Mouse (Mus musculus): Measurements from ENCODE around the gene Traf6. TPM values are rescaled to one million over a fixed set of nuclear protein-coding genes. Genes with fewer than 3 reads are reported as not detected.

The Traf6 gene
- polyA plus RNA-seq, 1 experiment from 2014 or later: 7.1 TPM

- Histone ChIP-seq H3K27me3 (replicated peaks; ENCODE audit: control insufficient read depth, insufficient read depth, low read length) (no peaks in the 10 kb centered on the region), H3K36me3 (ENCODE audit: control insufficient read depth, insufficient read depth, low read length) (0 out of 2 replicates have a peak, but pooled peaks cover 3% of the 10 kb centered on the region), H3K9me3 (ENCODE audit: control insufficient read depth, low read length) (no peaks in the 10 kb centered on the region), H3K4me3 (ENCODE audit: low read length) (no peak overlapping the region), H3K9ac (ENCODE audit: low read depth, low read length) (no peak overlapping the region), H3K27ac (ENCODE audit: low read length) (no peak overlapping the region), H3K4me1 (ENCODE audit: control insufficient read depth, insufficient read depth, low read length) (no peaks in the 10 kb centered on the region), H3K4me2 (ENCODE audit: low read depth, low read length) (no peak overlapping the region)
- WGBS: 87% methylated on average over 4 of the region's 4 CpGs
- no peak for ATAC-seq
These were observed 43.6 kb downstream of the Traf6 start for GRCm38 (mm10) chr2:101721835-101722234.

- Histone ChIP-seq H3K36me3 (ENCODE audit: control insufficient read depth, insufficient read depth, low read length) (0 out of 2 replicates have a peak, but pooled peaks cover 3% of the 10 kb centered on the region), H3K27ac (ENCODE audit: low read length) (no peak overlapping the region), H3K9ac (ENCODE audit: low read depth, low read length) (peak overlapping the region; percentile 11; the same call in 1 of the 2 replicates), H3K9me3 (ENCODE audit: control insufficient read depth, low read length) (no peaks in the 10 kb centered on the region), H3K27me3 (replicated peaks; ENCODE audit: control insufficient read depth, insufficient read depth, low read length) (no peaks in the 10 kb centered on the region), H3K4me1 (ENCODE audit: control insufficient read depth, insufficient read depth, low read length) (no peaks in the 10 kb centered on the region), H3K4me3 (ENCODE audit: low read length) (no peak overlapping the region), H3K4me2 (ENCODE audit: low read depth, low read length) (no peak overlapping the region)
- WGBS: 61% methylated on average over 8 of the region's 8 CpGs
- ATAC-seq: no peak
These were observed 44.4 kb downstream of the Traf6 start for GRCm38 (mm10) chr2:101722370-101723332.

DNA sequence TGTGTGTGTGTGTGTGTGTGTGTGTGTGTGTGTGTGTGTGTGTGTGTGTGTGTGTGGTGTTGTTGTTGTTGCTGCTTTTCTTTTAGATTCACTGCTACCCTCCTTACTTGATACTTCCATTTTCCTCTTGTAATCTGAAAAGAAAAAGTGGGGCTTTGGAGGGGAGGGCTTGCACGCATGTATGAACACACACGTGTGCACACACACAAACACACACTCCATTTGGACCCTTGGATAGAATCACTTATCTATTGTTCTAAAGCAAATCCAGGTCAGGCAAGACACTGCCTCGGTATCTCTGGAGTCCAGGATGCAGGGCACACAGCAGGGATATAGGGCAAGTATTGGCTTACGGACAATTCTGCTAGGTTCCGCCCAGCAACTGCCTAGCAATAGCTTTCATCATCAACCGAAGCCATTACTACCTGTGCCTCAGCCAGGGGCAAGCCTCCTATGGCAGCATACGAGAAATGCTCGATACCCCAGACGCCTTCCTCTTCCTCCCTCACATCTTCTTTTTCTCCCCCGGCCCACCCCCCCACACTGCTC lies 45.2 kb downstream of the Traf6 start:
- no peak overlapping the region for H3K4me3 ChIP-seq (ENCODE audit: low read length)
- H3K36me3 ChIP-seq (ENCODE audit: control insufficient read depth, insufficient read depth, low read length): 0 out of 2 replicates have a peak, but pooled peaks cover 3% of the 10 kb centered on the region
- H3K4me2 ChIP-seq (ENCODE audit: low read depth, low read length): no peak overlapping the region
- no peak overlapping the region for H3K9ac ChIP-seq (ENCODE audit: low read depth, low read length)
- WGBS: 80% methylated on average over 10 of the region's 10 CpGs
- no peaks in the 10 kb centered on the region for H3K27me3 ChIP-seq (replicated peaks; ENCODE audit: control insufficient read depth, insufficient read depth, low read length)
- H3K4me1 ChIP-seq (ENCODE audit: control insufficient read depth, insufficient read depth, low read length): no peaks in the 10 kb centered on the region
- no peak for ATAC-seq
- no peak overlapping the region for H3K27ac ChIP-seq (ENCODE audit: low read length)
- H3K9me3 ChIP-seq (ENCODE audit: control insufficient read depth, low read length): no peaks in the 10 kb centered on the region

DNA sequence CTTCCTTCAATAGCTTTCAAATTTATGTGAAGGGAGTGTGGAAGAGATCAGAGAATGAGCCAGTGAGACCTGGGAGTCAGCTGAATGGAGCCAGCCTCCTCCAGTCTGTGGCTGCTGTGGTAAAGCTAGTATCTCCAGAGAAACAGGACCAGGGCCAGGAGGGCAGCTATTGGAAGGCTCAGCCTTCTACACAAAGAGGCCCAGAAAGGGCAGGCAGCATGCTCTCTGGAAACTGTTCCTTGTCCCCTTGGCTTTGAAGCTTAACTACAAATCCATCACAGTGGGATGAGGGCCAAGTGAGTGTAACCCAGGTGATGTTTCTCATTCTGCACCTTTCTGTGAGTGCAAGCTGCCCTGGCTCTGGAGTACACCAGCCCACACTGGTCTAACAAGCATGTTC lies 49.6 kb downstream of the Traf6 start:
- H3K9me3 ChIP-seq (ENCODE audit: control insufficient read depth, low read length): no peaks in the 10 kb centered on the region
- no peaks in the 10 kb centered on the region for H3K27me3 ChIP-seq (replicated peaks; ENCODE audit: control insufficient read depth, insufficient read depth, low read length)
- ATAC-seq: no peak
- no peak overlapping the region for H3K9ac ChIP-seq (ENCODE audit: low read depth, low read length)
- H3K36me3 ChIP-seq (ENCODE audit: control insufficient read depth, insufficient read depth, low read length): no peaks in the 10 kb centered on the region
- H3K4me3 ChIP-seq (ENCODE audit: low read length): no peak overlapping the region
- no peak overlapping the region for H3K4me2 ChIP-seq (ENCODE audit: low read depth, low read length)
- no peaks in the 10 kb centered on the region for H3K4me1 ChIP-seq (ENCODE audit: control insufficient read depth, insufficient read depth, low read length)
- no peak overlapping the region for H3K27ac ChIP-seq (ENCODE audit: low read length)

DNA sequence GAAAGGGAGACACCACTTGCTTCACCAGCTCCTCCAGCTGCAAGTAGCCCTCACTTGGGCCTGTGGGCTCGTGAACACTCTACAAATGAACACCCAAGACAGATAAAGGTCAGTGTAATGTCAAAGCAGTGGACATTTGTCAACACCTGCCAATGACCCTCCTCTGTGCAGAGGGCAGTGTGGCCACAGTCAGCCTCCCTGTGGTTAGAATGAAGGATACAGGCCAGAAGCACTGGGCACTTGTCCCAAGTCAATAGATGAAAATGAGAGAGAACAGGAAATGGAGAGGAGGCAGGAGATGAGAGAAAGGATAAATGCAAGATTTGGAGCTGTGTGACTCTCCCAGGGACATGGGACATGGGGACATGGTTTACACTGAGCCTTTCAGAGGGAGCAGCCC lies 51.2 kb downstream of the Traf6 start:
- 81% methylated on average over 1 of the region's 1 CpGs for WGBS
- H3K4me2 ChIP-seq (ENCODE audit: low read depth, low read length): no peak overlapping the region
- peaks cover 3% of the 10 kb centered on the region; the same call in 1 of the 2 replicates for H3K4me1 ChIP-seq (ENCODE audit: control insufficient read depth, insufficient read depth, low read length)
- H3K36me3 ChIP-seq (ENCODE audit: control insufficient read depth, insufficient read depth, low read length): no peaks in the 10 kb centered on the region
- H3K9me3 ChIP-seq (ENCODE audit: control insufficient read depth, low read length): no peaks in the 10 kb centered on the region
- no peak overlapping the region for H3K4me3 ChIP-seq (ENCODE audit: low read length)
- H3K27me3 ChIP-seq (replicated peaks; ENCODE audit: control insufficient read depth, insufficient read depth, low read length): no peaks in the 10 kb centered on the region
- H3K27ac ChIP-seq (ENCODE audit: low read length): no peak overlapping the region
- ATAC-seq: no peak
- H3K9ac ChIP-seq (ENCODE audit: low read depth, low read length): no peak overlapping the region

DNA sequence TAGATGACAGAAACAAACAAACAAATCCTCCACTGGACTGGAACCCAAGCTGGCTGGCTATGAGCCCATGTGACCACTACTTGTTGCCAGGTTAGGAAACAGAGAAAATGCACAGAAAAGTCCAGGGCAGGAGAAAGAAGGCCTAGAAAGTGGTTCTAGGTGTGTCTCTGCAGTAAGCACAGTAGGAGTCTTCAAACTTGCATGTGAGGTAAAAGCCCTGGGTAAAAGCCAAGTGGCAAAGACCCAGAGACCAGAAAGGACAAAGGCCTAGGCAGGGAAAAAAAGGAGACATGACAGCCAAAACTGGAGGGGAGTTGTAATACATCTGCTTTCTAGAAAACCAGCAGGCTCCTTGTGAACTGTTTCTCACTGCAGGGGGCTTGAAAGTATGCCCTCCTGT lies 52.7 kb downstream of the Traf6 start:
- Histone ChIP-seq H3K4me3 (ENCODE audit: low read length) (no peak overlapping the region), H3K36me3 (ENCODE audit: control insufficient read depth, insufficient read depth, low read length) (no peaks in the 10 kb centered on the region), H3K27ac (ENCODE audit: low read length) (no peak overlapping the region), H3K4me1 (ENCODE audit: control insufficient read depth, insufficient read depth, low read length) (peaks cover 3% of the 10 kb centered on the region; the same call in 1 of the 2 replicates), H3K9me3 (ENCODE audit: control insufficient read depth, low read length) (no peaks in the 10 kb centered on the region), H3K27me3 (replicated peaks; ENCODE audit: control insufficient read depth, insufficient read depth, low read length) (no peaks in the 10 kb centered on the region), H3K9ac (ENCODE audit: low read depth, low read length) (no peak overlapping the region), H3K4me2 (ENCODE audit: low read depth, low read length) (no peak overlapping the region)
- no peak for ATAC-seq

DNA sequence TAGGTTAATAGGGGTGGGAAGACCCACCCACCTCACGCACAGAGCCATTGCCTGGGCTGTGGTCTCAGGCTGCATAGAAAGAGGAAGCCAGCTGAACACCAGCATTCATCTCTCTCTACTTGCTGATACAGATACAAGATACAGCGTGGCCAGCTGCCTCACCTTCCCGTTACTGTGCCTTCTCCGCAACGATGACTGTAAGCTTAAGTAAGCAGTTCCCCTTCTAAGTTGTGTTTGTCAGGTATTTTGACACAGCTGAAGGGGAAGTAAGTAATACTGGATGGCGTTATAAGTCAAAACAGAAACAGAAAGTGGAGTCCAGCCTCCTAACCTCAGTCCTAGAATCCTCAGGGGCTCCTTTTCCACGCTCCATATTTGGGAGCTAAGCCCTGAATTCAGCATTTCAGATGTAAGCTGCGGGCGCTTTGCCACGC lies 54.6 kb downstream of the Traf6 start:
- no peak overlapping the region for H3K27ac ChIP-seq (ENCODE audit: low read length)
- H3K4me3 ChIP-seq (ENCODE audit: low read length): no peak overlapping the region
- no peak overlapping the region for H3K4me2 ChIP-seq (ENCODE audit: low read depth, low read length)
- H3K27me3 ChIP-seq (replicated peaks; ENCODE audit: control insufficient read depth, insufficient read depth, low read length): no peaks in the 10 kb centered on the region
- H3K36me3 ChIP-seq (ENCODE audit: control insufficient read depth, insufficient read depth, low read length): no peaks in the 10 kb centered on the region
- H3K4me1 ChIP-seq (ENCODE audit: control insufficient read depth, insufficient read depth, low read length): peaks cover 3% of the 10 kb centered on the region; the same call in 1 of the 2 replicates
- 80% methylated on average over 10 of the region's 10 CpGs for WGBS
- no peaks in the 10 kb centered on the region for H3K9me3 ChIP-seq (ENCODE audit: control insufficient read depth, low read length)
- no peak for ATAC-seq
- H3K9ac ChIP-seq (ENCODE audit: low read depth, low read length): no peak overlapping the region

DNA sequence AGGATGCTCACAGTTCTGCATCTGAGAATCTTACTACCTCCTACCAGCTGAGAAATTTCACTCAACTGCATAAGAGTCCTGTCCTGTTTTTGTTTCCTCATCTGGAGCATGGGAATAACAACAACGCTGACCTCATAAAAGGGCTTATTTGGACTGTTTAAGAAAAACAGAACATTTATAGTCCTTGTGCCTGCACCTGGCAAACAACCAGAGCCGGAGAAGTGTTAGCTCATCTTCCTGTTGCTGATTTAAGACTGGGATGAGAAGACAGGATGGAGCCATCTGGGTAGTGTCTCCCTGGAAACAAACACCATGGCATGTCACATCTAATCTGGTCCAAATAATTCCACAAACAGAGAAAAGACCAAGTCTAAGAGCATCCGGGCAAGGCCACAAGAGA lies 55.3 kb downstream of the Traf6 start:
- 56% methylated on average over 3 of the region's 3 CpGs for WGBS
- no peak for ATAC-seq
- H3K4me2 ChIP-seq (ENCODE audit: low read depth, low read length): no peak overlapping the region
- H3K9me3 ChIP-seq (ENCODE audit: control insufficient read depth, low read length): no peaks in the 10 kb centered on the region
- H3K36me3 ChIP-seq (ENCODE audit: control insufficient read depth, insufficient read depth, low read length): no peaks in the 10 kb centered on the region
- H3K9ac ChIP-seq (ENCODE audit: low read depth, low read length): no peak overlapping the region
- no peak overlapping the region; the same call in 1 of the 2 replicates for H3K27ac ChIP-seq (ENCODE audit: low read length)
- no peak overlapping the region for H3K4me3 ChIP-seq (ENCODE audit: low read length)
- no peaks in the 10 kb centered on the region for H3K27me3 ChIP-seq (replicated peaks; ENCODE audit: control insufficient read depth, insufficient read depth, low read length)
- peaks cover 3% of the 10 kb centered on the region; the same call in 1 of the 2 replicates for H3K4me1 ChIP-seq (ENCODE audit: control insufficient read depth, insufficient read depth, low read length)

DNA sequence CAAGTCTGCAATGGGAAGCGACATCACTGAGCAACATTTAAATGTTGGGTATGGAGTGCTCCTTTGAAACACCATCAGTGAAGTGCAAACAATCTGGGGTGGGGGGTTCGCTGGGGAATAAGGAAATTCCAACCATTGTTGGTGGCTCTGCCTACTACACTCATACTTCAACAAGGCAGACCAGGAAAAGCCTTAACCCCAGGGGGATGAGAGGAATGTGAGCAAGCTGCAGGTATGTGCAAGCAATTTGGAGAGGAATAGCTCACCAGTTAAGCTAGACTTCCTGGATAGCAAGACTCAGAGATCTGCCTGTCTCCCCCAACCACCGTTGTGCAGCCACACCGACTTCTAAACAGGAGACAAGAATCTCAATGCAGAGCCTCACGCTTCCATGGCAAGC lies 61.7 kb downstream of the Traf6 start:
- Histone ChIP-seq H3K36me3 (ENCODE audit: control insufficient read depth, insufficient read depth, low read length) (no peaks in the 10 kb centered on the region), H3K27ac (ENCODE audit: low read length) (no peak overlapping the region), H3K27me3 (replicated peaks; ENCODE audit: control insufficient read depth, insufficient read depth, low read length) (no peaks in the 10 kb centered on the region), H3K9ac (ENCODE audit: low read depth, low read length) (no peak overlapping the region), H3K4me1 (ENCODE audit: control insufficient read depth, insufficient read depth, low read length) (no peaks in the 10 kb centered on the region), H3K4me3 (ENCODE audit: low read length) (no peak overlapping the region), H3K9me3 (ENCODE audit: control insufficient read depth, low read length) (no peaks in the 10 kb centered on the region), H3K4me2 (ENCODE audit: low read depth, low read length) (no peak overlapping the region)
- 65% methylated on average over 5 of the region's 5 CpGs for WGBS
- ATAC-seq: no peak

Data from intestine, embryonic 16.5 days (tissue).